11 mouse cellular contexts compared by ENCODE assay signal in the genomic region with DNA sequence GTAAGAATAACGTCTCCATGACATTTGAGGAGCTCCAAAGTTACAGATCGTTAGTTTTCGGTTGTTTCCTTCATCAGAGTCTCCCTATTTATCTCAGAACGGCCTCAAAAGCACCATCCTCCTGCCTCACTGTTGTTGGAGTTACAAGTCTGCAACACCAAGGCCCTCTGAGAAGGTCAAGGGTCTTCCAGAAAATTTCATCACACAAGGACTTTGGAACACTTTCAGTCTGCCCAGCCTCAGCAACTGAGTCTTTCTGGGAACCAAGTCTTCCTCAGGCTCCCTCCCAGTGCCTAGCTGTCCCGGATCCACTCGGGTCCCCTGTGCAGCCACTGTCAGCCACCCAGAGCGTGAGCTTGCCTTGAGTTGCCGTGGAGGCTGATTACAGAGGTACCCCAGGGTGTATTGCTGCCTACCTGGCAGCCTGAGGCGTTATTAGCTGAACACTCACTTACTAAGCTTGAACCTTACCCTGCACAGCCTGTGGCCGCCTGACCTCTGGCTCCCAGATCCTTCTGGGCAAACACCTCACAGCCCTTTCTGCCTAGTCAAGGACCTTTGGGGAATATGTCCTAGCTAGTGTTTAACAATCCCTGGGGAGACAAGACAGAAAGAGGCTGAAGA. TPM values are rescaled to one million over a fixed set of nuclear protein-coding genes. Genes with fewer than 3 reads are reported as not detected.
DNase-seq lines count a peak whose midpoint lies in the region; ATAC-seq and TF ChIP-seq lines count a peak whose summit lies in the region.
"Had no signal": no experiment of that assay in that cellular context is flagged by ENCODE, and none has a peak within 500 bp of the region (broad histone marks: within the 10 kb centered on the region; RNA-seq: fewer than 3 reads in every experiment).

No protein-coding gene starts in this region.

- H3K4me3 ChIP-seq in erythroblast, embryonic 14.5 days (replicated peaks), result peak overlapping the region; percentile 50
- no peak overlapping the region for H3K4me3 ChIP-seq in lung, postnatal 0 days (ENCODE audit: low read depth, low read length)
- peak overlapping the region; percentile 30; the same call in 1 of the 2 replicates for H3K4me3 ChIP-seq in stomach, embryonic 16.5 days (replicated peaks; ENCODE audit: low read length)

- H3K4me1 ChIP-seq in erythroblast, embryonic 14.5 days (ENCODE audit: control insufficient read depth), result peaks cover 23% of the 10 kb centered on the region
- H3K4me1 ChIP-seq in lung, postnatal 0 days (ENCODE audit: insufficient read depth, low read depth, low read length), result no peaks in the 10 kb centered on the region
- H3K4me1 ChIP-seq in stomach, embryonic 16.5 days (ENCODE audit: control insufficient read depth, insufficient read depth, low read length), result peaks cover 6% of the 10 kb centered on the region; the same call in 1 of the 2 replicates

- H3K36me3 ChIP-seq in erythroblast, embryonic 14.5 days (ENCODE audit: control insufficient read depth), result no peaks in the 10 kb centered on the region
- no peaks in the 10 kb centered on the region for H3K36me3 ChIP-seq in lung, postnatal 0 days (ENCODE audit: insufficient read depth, low read length)
- no peaks in the 10 kb centered on the region for H3K36me3 ChIP-seq in stomach, embryonic 16.5 days (ENCODE audit: control insufficient read depth, insufficient read depth, low read length)

- no peak overlapping the region for H3K27ac ChIP-seq in lung, postnatal 0 days (ENCODE audit: low read length)
- H3K27ac ChIP-seq in stomach, embryonic 16.5 days (ENCODE audit: low read length), result no peak overlapping the region; the same call in 1 of the 2 replicates

- no peak for TF ChIP-seq EP300 in lung, postnatal 0 days (IDR thresholded peaks at IDR 0.05)

- no peak for TF ChIP-seq CTCF in lung, postnatal 0 days (IDR thresholded peaks at IDR 0.05)

- ATAC-seq in erythroblast, adult 5-6 weeks (replicated peaks; ENCODE audit: low FRiP score, poor library complexity, severe bottlenecking), result no peak
- ATAC-seq in lung, postnatal 0 days, result no peak
- 0 out of 2 replicates have a peak, but pooled peaks have one; percentile 15 for ATAC-seq in stomach, embryonic 16.5 days (ENCODE audit: insufficient read depth, low FRiP score)

- H3K27me3 ChIP-seq in erythroblast, embryonic 14.5 days (ENCODE audit: control insufficient read depth), result no peaks in the 10 kb centered on the region
- no peaks in the 10 kb centered on the region for H3K27me3 ChIP-seq in lung, postnatal 0 days (replicated peaks; ENCODE audit: insufficient read depth, low read length)
- no peaks in the 10 kb centered on the region for H3K27me3 ChIP-seq in stomach, embryonic 16.5 days (ENCODE audit: control insufficient read depth, insufficient read depth, low read length)

- DNase-seq in lung, postnatal 0 days (ENCODE audit: low spot score), result peak; percentile 17
- DNase-seq in lung, postnatal 14 days, result no peak
- peak; percentile 21 to 52 for DNase-seq in kidney, postnatal 4 days
- no peak for DNase-seq in thymus, postnatal 14 days
- no peak for DNase-seq in left cerebral cortex, postnatal 4 days

- no peaks in the 10 kb centered on the region for H3K9me3 ChIP-seq in erythroblast, embryonic 14.5 days (ENCODE audit: control insufficient read depth, low read length)
- no peaks in the 10 kb centered on the region for H3K9me3 ChIP-seq in lung, postnatal 0 days (ENCODE audit: low read length)
- no peaks in the 10 kb centered on the region for H3K9me3 ChIP-seq in stomach, embryonic 16.5 days (replicated peaks; ENCODE audit: control insufficient read depth, low read length)

- no peak overlapping the region for H3K9ac ChIP-seq in lung, postnatal 0 days (replicated peaks; ENCODE audit: low read depth)
- no peak overlapping the region for H3K9ac ChIP-seq in stomach, embryonic 16.5 days (ENCODE audit: low read length)

- H3K4me2 ChIP-seq in lung, postnatal 0 days (replicated peaks; ENCODE audit: low read depth, low read length), result peak overlapping the region; percentile 25; the same call in 1 of the 2 replicates
- H3K4me2 ChIP-seq in stomach, embryonic 16.5 days (ENCODE audit: low read depth, low read length), result peak overlapping the region; percentile 55

- intact Hi-C loops in left cerebral cortex, postnatal 4 days (cut with DNase I), result loop anchor here (10.0 kb wide), 1 partner anchor 46 kb away; no protein-coding TSS in a partner anchor

- 55% methylated on average over 10 of the region's 10 CpGs for WGBS in lung, postnatal 0 days
- WGBS in stomach, embryonic 16.5 days, result 50% methylated on average over 10 of the region's 10 CpGs

RNA-seq across cellular contexts. Expression of a gene that starts 15.4 kb away (rescaled TPM):
- 25.2 and 47.2 TPM in 2 replicates for polyA plus RNA-seq in erythroblast, embryonic 14.5 days (2012)
- 111 and 119 TPM in 2 replicates for total RNA-seq in erythroblast, adult 5-6 weeks (2015; ENCODE audit: low replicate concordance)
- 73.2 and 74.7 TPM in 2 replicates for total RNA-seq in erythroblast, adult 5-6 weeks (2017; ENCODE audit: low replicate concordance)
- polyA plus RNA-seq in lung, postnatal 0 days (2015; fragmentation: Nextera tagmentation; extraction: Ambion mirVana), result 305 and 319 TPM in 2 replicates
- polyA plus RNA-seq in stomach, embryonic 16.5 days (2015; fragmentation: Nextera tagmentation; extraction: Ambion mirVana), result 1,435 and 1,468 TPM in 2 replicates
- total RNA-seq in left cerebral cortex, postnatal 4 days (2021), result 100 to 1,000 TPM; 204 to 220 TPM

RNA-seq across cellular contexts. Expression of a gene that starts 20.0 kb away (rescaled TPM):
- polyA plus RNA-seq in erythroblast, embryonic 14.5 days (2012), result not detected in 2 replicates
- total RNA-seq in erythroblast, adult 5-6 weeks (2015; ENCODE audit: low replicate concordance), result not detected in 2 replicates
- not detected in 2 replicates for total RNA-seq in erythroblast, adult 5-6 weeks (2017; ENCODE audit: low replicate concordance)
- polyA plus RNA-seq in lung, postnatal 0 days (2015; fragmentation: Nextera tagmentation; extraction: Ambion mirVana), result 0.27 and 0.32 TPM in 2 replicates
- polyA plus RNA-seq in stomach, embryonic 16.5 days (2015; fragmentation: Nextera tagmentation; extraction: Ambion mirVana), result not detected in 2 replicates
- total RNA-seq in left cerebral cortex, postnatal 4 days (2021), result not detected
- total RNA-seq: common myeloid progenitor, adult 5-6 weeks; left cerebral cortex, adult 18-20 months had no signal
- polyA plus RNA-seq: spleen, adult 2 months had no signal

Comparison
In these comparisons a context has a peak if more than half of its experiments do, and no peak if none do; other contexts are left out.
1. DNase-seq: peak in lung, postnatal 0 days (single experiment) and kidney, postnatal 4 days (2 of 2); none in lung, postnatal 14 days (single experiment), thymus, postnatal 14 days (single experiment) and left cerebral cortex, postnatal 4 days (single experiment).